Mouse (Mus musculus): ENCODE data around the gene Gm9964.
"Not testable (repeated sequence)": the region's sequence is repeated elsewhere in the genome, so short reads cannot be mapped to it uniquely, and the experiment has no call there.

Gene Gm9964

DNA sequence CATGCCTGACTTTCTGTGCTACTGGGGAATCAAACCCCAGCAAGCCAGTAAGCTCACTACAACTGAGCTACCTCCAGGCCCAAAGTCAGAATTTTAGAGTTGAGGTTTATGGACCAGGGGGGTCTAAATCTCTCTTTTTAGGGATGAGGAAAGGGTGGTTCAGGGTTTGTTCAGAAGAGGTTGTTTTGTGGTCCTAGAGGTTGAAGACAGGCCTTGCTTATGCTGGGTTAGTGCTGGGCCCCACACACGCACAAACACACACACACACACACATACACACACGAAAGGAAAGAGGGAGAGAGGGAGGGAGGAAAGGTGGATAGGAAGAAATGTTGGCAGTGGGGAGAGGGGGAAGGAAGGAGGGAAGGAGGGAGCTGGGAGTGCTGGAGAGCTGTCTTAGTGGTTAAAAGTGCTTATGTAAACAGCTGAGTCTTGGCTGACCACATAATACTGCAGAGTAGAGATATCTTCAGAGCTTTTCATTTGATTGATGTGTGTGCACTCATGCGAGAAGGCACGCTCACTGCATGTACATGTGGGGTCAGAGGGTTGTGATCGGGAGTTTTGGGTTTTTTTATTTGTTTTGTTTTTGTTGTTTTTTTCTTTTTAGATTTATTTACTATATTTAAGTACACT lies at the start of gene Gm9964:
Gene Gm9964 (minus strand): TSS at position 51 of the 636 bp plus-strand sequence.
- DNase-seq: no peak

DNA sequence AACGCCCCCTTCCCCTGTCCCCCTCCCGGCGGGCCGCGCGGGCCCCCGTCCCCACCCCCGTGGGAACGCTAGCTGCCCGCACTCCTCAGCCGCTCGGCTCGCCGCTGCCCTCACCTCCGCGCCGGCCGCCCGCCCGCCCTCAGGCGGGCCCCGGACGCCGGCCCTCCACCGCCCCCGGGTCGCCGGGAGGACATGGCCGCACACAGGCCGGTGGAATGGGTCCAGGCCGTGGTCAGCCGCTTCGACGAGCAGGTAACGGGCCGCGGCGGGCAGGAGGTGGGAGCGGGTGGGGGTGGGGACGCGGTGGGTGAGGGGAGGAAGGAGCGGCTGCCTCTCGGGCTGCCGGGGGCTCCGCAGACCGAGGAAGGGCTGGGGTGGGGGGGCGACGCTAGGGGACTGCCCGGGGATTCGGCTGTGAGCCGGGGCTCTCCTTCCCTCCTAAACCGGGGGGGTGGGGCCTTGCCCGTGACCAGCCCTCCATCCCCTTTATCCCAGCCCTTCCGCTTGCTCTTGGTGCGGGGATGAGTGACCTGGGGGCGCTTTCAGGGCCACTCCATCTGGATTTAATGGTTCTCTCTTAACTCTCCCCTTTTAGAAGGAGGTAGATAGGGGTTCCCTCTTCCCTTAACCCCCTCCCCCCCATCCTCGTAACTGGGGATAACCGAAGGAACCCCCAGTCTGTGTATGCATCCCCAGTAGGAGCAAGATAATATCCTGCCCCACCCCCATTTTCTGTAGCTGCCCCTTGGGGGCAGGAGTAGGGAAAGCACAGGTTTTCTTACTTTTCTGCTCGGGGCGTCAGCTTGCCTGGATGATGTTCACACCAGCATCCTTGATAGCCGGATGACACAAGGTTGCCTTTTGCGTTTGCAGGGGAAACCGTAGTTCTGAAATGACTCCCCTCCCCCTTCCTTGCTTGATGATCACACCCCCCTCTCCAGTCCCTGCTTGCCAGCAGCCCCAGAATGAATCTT lies 43.4 kb upstream of the Gm9964 start:
- DNase-seq: peak; percentile 17 to 59

DNA sequence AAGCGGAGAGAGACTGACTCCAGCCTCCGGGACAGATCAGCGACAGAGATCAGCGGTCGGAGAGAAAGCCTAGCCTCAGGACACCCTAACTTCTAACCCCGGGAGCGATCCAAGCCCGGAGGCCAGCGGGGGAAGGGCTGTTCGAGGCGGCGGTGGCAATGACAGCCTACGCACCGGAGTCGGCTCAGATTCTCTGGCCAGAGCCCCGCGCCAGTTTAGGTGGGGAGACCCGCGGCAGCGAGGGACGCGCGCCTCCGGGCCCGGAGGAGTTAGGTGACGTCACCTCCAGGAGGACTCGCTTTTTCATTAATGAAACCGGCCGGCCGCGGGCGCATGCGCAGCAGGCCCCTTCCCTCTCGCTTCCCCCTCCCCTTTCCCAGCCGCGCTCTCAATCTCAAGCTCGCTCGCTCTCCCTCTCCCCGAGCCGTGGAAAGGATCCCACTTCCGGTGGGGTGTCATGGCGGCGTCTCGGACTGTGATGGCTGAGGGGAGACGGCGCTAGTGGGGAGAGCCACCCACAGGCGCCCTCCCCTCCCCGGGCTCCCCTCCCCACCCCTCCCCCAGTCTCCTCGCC lies 42.6 kb upstream of the Gm9964 start, which contains the start of gene Nf1:
Gene Nf1 (plus strand): TSS at position 460 of the 574 bp plus-strand sequence.
- peak; percentile 96 to 97 for DNase-seq

DNA sequence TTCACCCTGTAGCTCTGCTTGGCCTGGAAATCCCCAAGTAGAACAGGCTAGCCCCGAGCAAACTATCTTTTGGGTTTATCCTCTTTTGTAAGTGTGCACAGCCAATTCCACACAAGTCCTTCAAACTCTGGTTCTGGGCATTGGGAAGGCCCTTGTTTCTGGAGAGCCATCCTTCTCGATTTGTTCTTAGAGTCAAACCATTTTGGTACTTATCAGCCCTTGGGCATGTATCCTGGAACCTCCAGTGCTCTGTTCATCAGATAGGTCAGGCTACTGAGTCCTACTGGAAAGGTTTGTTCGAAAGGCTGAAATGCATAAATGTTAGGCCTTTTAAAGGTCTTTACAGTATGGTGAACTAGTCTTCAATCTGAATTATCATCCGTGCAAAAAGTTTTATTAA lies 41.9 kb upstream of the Gm9964 start:
- no peak for DNase-seq

DNA sequence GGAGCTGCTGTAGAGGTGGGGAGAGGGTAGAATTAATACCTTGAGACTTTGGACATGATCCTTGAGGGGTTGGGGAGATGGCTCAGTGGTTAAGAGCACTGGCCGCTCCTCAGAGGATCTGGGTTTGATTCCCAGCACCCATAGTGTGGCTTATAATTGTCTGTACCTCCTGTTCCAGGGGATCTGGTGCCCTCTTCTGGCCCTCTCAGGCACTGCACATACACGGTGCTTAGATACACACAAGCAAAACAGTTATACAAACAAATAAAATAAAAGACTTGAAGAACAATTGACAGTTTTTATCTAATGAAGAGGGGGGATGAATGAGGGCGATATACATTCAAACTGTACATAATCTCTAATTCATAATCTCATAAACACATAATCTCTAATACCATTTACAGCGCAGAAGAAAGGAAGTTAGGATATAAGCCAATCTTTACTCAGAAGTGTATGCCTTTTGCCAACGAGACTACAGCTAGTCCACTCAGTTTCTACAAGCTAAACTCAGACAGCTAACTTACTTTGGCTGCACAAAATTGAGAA lies 40.1 kb upstream of the Gm9964 start:
- peak in 1 of 2 experiments; percentile 48 for DNase-seq

DNA sequence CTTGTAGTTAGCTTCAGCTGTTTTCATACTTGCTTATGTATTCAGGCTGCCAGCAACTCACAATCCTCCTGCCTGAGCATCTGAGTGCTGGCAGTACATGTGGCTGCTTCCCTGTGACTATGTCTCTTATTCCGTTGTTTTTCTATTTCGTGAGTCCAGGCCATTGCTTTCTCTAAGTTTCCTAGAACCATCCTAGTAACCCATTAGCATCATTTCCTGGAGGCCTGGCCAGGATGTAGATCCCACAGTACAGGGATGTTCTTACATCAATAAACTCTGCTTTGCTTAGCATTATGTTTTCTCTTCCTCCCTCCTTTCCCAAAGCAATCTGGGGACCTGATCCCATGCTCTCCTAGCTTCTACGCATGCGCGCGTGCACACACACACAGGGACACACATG lies 38.4 kb upstream of the Gm9964 start:
- DNase-seq: no peak

DNA sequence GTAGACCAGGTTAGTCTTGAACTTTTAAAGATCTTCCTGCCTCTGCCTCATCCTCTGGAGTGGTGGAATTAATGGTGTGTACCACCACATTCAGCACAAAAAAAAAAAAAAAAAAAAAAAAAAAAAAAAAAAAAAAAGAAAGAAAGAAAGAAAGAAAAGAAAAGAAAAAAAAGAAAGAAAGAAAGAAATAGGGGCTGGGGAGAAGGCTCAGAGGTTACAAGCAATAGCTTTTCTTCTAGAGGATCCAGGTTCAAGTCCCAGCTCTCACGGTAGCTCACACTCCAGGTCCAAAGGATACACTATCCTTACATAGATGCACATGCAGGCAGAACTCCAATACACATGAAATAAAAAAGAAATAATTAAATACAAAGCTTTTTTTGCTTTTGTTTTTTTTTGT lies 32.9 kb upstream of the Gm9964 start:
- no peak for DNase-seq

DNA sequence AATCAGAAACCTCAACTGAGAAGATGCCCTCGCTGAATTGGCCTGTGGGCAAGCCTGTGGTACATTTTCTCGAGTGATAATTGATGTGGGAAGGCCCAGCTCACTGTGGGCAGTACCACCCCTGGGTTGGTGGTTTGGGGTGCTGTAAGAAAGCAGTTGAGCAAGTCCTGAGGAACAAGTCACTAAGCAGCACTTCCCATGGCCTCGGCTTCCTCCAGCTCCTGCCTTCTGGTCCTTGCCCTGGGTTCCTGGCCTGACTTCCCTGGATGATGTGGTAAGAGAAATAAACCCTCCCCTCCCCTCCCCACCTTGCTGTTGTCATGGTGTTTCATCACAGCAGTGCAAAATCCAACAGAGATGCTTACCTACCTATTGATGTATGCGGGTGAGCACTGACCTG lies 31.4 kb upstream of the Gm9964 start:
- DNase-seq: no peak

DNA sequence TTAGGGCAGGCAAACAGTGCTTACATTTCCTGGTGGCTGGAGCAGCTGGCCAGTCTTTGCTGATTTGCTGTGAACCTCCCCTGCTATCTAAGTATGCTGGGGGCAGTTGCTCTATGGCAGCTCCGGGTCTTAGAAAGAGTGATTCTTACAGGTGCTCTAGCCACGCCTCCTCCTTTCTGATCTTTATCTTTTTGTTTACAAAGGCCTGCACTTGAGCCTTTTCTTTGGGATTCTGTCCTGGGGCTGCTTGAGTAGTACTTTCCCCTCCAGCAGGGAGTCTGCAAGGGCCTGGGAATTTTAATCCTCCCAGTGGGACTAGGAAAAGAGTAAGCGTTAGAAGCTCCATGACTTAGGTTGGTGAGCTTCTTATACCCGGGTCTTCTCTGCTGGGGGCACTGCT lies 30.4 kb upstream of the Gm9964 start:
- DNase-seq: no peak

DNA sequence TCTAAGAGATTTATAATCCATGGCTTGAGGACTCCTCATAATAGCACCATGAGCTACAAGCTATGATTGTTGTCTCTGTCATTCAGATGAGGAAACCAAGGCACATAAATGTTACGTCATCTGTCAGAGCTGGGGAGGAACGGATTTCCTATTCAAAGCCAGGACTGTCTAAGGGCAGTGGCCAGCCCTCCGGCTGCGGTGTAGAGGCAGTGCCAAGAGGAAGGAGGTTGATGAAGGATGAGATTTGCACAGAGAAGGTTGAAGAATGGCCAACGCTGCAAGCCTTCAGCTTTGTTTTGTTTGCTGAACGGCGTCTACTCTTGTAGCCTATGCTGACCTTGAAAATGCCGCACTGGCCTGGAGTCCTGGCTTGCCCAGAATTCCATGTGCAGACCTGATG lies 29.0 kb upstream of the Gm9964 start:
- DNase-seq: peak; percentile 43 to 69

DNA sequence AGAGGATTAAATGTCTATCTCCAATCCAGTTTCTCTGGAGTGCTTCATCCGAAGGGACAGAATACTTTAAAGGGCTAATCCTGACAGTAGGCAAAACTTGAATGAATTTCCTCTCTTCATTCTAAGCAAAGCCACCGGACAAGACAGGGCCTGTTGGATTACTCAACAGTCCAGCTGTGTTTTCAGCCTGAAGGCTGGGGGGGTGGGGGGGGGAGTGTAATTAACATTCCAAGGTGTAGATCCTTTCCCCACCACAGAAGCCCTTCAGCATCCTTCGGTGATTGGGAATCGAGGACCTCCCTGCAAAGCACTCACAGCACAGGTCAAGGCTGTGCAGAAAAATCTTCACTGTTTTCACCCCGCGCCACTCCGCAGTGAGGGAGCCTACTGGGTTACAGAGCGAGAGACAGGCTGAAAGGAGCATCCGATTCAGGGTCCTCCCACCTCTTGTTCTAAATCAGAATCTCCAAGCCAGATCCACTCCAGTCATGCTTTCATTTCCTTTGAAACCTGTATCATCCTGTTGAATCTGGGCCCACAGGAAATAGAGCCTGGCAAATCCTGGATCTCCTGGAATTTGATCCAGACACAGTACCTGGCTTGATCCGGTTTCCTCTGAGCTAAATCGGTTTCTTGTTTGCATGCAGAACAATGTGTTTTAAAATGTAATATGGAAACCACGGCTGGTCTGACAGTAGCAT lies 27.4 kb upstream of the Gm9964 start:
- peak; percentile 30 to 60 for DNase-seq

DNA sequence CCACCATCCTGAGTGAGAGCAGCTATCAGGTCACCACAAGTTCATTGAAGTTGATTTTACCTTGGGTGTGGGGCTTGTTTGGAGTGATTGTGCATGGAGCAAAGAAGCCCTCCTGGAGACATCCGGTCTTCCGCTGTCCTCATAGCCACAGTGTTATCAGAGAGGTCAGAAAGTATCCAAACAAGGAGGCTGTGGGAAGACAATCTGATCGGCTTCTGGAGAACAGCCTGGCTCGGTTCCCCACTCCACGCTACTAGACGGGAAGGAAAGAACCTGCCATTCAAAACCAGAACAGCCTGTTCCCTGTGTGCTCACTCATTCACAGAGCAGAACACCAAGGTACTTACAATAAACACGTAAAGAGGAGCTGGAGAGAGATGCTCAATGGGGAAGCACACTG lies 23.1 kb upstream of the Gm9964 start:
- peak in 1 of 2 experiments; percentile 51 for DNase-seq

DNA sequence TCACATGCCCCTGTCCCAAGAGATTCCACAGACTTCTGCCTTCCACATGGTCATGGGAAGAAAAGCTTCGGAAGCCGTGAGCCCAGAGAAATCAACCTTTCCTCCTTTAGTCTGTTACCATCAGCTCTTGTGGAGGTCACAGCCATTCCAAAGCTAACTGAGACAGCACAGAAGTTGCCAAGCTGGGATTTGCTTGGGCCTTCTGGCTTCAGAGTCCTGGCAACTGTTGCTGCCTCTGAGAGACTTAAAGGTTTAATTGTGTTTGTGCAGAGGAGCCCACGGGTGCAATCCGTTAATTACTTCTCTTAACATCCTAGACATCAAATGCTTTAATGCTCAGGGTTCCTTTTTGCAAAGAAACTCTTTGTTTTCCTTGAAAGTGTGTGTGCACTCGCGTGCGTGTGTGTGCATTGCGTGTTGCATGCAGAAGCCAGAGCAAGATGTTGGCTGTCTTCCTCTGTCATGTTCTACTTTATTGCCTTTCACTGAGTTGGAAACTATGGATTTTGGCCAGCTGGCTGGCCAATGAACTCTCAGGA lies 20.2 kb upstream of the Gm9964 start:
- DNase-seq: no peak

DNA sequence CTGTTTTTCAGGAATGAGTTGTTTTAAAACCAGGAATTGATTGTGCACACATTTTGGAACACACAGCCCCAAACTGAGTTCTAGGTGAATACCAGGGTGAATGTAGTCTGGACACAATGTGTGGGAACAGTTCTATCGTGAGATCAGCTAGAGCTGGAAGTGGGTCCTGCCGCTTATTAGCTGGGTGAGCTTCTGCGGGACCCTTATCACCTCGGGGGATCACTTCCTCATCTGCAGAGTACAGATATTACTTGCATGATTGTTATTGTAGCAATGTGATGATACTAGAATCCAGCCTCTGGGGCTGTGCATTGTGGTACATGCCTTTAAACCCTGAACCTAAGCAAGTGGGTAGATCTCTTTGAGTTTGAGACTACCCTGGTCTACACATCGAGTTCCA lies 13.8 kb upstream of the Gm9964 start:
- no peak for DNase-seq

DNA sequence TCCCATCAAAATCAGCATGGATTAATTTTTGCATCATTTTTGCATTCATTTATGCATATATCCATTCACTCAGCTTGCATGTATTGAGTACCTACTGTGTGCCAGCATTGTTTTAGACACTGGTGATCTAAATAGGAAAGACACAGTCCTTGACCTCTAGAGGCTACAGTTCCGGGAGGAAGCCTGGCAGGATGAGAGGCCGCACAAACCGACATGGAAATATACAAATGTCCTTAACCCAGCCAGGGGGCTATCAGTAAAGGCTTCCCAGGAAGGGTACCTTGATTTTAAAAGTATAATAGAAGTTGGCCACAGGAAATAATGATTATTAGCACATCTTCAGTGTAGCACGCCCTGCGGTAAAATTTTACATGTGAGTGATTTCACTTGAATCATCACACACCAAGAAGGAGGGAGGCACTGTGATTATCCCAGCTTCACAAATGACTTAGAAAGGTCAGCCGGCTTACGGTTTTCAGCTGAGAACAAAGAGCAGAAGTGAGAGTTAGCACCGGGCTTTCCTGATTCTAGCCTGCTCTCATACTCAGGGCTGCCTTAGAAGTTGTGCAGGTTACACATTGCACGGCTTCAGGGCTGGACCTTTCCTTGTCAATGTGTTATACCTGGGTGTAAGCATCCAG lies 11.0 kb upstream of the Gm9964 start:
- DNase-seq: no peak

DNA sequence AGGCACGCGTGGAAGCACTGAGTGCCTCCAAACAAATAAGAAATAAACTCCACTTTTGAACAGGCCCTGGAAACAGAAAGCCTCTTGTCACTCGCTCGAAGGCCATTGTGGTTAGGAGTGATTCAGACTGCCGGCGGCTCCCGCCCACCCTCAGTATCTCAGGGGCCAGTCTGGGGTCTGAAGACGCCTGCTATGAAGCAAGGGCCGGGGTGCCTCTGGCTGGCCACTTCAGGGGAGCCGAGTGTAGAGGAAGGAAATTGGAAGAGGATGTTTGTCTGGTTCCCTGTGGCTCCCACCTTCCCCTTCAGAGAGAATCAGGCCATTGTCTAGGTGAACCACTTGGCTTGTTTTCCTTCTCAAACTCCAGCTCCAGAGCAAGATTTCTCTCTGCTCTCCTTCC lies 10.3 kb upstream of the Gm9964 start:
- DNase-seq: no peak

DNA sequence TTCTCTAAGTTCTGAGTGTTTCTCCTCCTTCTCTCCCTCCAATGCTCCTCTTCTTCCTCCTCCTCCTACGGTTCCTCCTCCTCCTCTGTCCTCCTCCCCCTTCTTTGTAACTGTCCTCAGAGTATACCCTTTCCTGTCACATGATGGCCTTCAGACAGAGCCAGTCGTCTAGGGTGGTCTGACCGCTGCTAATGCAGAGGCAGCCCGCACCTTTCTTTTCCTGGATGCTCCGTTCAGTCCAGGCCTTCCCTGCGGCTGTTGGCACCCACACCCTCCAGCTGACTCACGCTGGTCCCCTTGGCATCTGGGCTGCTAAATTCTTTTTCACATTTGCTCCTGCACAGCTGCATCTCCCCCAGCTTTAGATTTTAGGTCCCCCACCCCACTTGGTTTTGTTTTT lies 9.8 kb upstream of the Gm9964 start:
- no peak for DNase-seq

DNA sequence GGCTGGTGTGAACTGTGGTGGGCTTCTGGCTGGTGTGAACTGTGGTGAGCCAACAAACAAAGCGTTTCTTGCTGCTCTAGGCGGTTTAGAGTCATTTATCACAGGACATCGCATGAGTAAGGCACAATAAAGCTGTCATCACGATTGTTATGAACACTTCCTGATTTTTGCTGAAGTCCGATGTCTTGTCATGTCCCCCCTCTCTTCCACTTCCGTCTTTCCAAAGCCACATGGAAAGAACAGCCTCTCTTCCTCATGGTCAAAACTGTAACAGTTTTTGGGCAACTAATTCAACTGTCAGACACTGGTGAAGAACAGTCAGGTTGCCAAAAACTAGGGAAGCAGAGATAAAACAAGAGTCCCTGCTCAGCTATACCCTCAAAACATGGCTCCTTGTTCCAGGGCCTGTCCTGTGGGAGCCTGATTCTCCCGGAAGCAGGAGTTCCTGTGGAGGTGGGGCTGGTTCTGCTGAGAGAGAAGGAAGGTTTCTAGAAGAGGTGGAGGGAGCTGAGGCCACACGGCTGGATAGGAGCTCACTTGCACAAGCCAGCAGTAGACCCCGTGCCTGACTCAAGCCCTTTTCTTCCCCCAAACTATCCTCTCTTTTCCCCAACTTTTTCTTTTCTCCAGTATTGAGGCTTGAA lies 9.1 kb upstream of the Gm9964 start:
- peak in 1 of 2 experiments; percentile 41 for DNase-seq

DNA sequence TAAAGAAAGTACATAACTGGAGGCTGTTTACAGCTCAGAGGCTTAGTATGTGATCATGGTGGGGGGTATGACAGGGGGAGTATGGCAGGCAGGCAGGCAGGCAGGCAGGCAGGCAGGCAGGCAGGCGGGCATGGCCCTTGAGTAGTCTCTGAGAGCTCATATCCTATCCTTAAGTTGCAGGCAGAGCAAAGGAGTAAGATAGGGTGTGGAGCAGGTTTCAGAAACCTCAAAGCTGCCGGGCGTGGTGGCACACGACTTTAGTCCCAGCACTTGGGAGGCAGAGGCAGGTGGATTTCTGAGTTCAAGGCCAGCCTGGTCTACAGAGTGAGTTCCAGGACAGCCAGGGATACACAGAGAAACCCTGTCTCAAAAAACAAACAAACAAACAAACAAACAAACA lies 7.5 kb upstream of the Gm9964 start:
- DNase-seq: not testable (repeated sequence)

DNA sequence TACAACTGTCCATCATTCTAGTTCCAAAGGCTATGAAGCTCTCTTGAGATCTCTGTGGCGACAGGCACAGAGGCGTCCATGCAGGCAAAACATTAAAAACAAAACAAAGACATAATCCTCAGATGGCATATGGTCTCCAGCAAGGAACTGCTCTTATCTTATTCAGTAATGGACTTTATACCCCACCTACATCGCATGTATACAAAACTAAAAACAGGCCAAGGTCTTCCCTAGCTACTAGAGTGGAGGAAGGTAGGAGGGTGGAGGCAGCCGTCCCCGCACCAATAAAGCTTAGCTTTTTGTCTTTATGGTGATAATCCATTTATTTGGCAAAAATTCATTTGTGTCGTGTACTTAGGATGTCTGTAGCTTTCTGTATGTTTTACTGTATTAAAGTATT lies 6.4 kb upstream of the Gm9964 start:
- no peak for DNase-seq

DNA sequence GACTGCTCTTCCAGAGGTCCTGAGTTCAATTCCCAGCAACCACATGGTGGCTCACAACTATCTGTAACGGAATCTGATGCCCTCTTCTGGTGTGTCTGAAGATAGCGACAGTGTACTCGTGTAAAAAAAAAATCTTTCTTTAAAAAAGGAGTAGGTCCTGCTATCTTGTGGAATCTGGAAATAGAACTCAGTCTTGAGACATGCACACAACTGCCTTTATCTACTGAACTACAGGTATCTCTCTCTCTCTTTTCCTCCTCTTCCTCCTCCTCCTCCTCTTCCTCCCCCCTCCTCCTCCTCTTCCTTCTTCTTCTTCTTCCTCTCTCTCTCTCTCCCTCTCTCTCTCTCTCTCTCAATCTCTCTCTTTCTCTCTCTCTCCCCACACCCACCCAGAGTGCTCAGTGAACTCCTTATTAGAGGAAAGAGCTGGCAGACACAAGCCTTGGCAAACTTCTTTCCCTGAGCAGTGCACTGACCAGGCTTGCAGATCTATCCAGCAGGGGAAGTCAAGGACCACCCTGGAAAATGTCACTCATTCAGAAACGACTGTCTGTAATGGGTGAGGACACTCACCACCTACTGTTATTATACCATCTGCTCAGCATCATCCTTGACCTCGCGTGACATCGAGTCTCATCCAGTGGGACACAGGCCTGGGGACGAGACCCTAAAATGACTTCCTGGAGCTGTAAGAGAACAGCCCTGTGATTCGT lies 3.2 kb upstream of the Gm9964 start:
- no peak for DNase-seq

All from kidney, postnatal 36 days (tissue).